Mouse (Mus musculus) small intestine, adult 2 months (tissue): ENCODE measurements around the gene Robo1. TPM values are rescaled to one million over a fixed set of nuclear protein-coding genes. Genes with fewer than 3 reads are reported as not detected.
"Not testable (repeated sequence)": the region's sequence is repeated elsewhere in the genome, so short reads cannot be mapped to it uniquely, and the experiment has no call there.

Experiments used
- H3K27ac ChIP-seq: fragments of 200-500 bp; 2 replicates; pipeline ENCODE4 v1.5.1; 2012; ENCODE audit warnings: low read depth, low read length, control low read depth, inconsistent platforms; ENCODE audit not compliant: insufficient read depth
- H3K27me3 ChIP-seq: fragments of 200-500 bp; 2 replicates; pipeline ENCODE4 v1.6.1; 2012; ENCODE audit warnings: mild to moderate bottlenecking, moderate library complexity, low read length, inconsistent platforms; ENCODE audit not compliant: control insufficient read depth, insufficient read depth
- H3K36me3 ChIP-seq: fragments of 200-500 bp; 2 replicates; pipeline ENCODE4 v1.6.1; 2012; ENCODE audit warnings: mild to moderate bottlenecking, low read length, control low read depth, inconsistent platforms; ENCODE audit not compliant: control insufficient read depth, insufficient read depth
- H3K4me1 ChIP-seq: fragments of 200-500 bp; 2 replicates; pipeline ENCODE4 v1.6.1; 2012; ENCODE audit warnings: low read length, inconsistent platforms, mixed read lengths; ENCODE audit not compliant: control insufficient read depth, insufficient read depth, insufficient read length
- H3K4me3 ChIP-seq: fragments of 200-500 bp; 2 replicates; pipeline ENCODE4 v1.5.1; 2012; ENCODE audit warnings: low read depth, mild to moderate bottlenecking, control low read depth, inconsistent platforms, low read length, moderate library complexity
- CTCF ChIP-seq: fragments of 200-500 bp; IDR thresholded peaks from 2 replicates; pipeline ENCODE4 v1.5.1; 2012; ENCODE audit warnings: low read depth, mild to moderate bottlenecking, control low read depth, inconsistent platforms, low read length, moderate library complexity, mixed read lengths; ENCODE audit not compliant: insufficient replicate concordance, insufficient read length; ENCODE audit errors: extremely low read depth
- POLR2A ChIP-seq: fragments of 200-500 bp; IDR thresholded peaks from 2 replicates; pipeline ENCODE4 v1.6.1; 2012; ENCODE audit warnings: low read depth, mild to moderate bottlenecking, control low read depth, inconsistent platforms, low read length, moderate library complexity
- WGBS: fragments of 180-500 bp; shearing (Covaris S2); methylation state at CpG from one replicate; pipeline ENCODE4 v1.1.7; 2018; 5-methylcytosine and 5-hydroxymethylcytosine counted together
- polyA plus RNA-seq: library from polyadenylated mRNA; depleted of rRNA; stranded (reverse); fragments of >200 nt; gene quantifications from 2 replicates; pipeline ENCODE4 v1.2.3, GENCODE M21; 2012

Robo1 gene
- polyA plus RNA-seq, 1 experiment: 0.81 TPM

GRCm38 (mm10) chr16:72533900-72534571 lies 225.9 kb downstream of the Robo1 start:
- Histone ChIP-seq H3K27ac (no peak overlapping the region), H3K36me3 (no peaks in the 10 kb centered on the region), H3K27me3 (no peaks in the 10 kb centered on the region), H3K4me1 (no peaks in the 10 kb centered on the region), H3K4me3 (no peak overlapping the region)
- WGBS: 87% methylated on average over 4 of the region's 4 CpGs
- TF ChIP-seq CTCF: no peak
- no peak for TF ChIP-seq POLR2A

GRCm38 (mm10) chr16:72538171-72538570 lies 230.1 kb downstream of the Robo1 start:
- no peak overlapping the region for H3K27ac ChIP-seq
- 69% methylated on average over 3 of the region's 3 CpGs for WGBS
- H3K4me3 ChIP-seq: no peak overlapping the region
- H3K27me3 ChIP-seq: no peaks in the 10 kb centered on the region
- no peaks in the 10 kb centered on the region for H3K36me3 ChIP-seq
- no peaks in the 10 kb centered on the region for H3K4me1 ChIP-seq
- TF ChIP-seq CTCF (no peak), POLR2A (no peak)

- H3K36me3 ChIP-seq: no peaks in the 10 kb centered on the region
- H3K4me3 ChIP-seq: no peak overlapping the region
- no peaks in the 10 kb centered on the region for H3K4me1 ChIP-seq
- H3K27me3 ChIP-seq: no peaks in the 10 kb centered on the region
- 31% methylated on average over 3 of the region's 3 CpGs for WGBS
- H3K27ac ChIP-seq: no peak overlapping the region
- TF ChIP-seq POLR2A: no peak
- no peak for TF ChIP-seq CTCF
Observed at GRCm38 (mm10) chr16:72543928-72544327, 235.8 kb downstream of the Robo1 start.

- H3K27ac ChIP-seq: no peak overlapping the region
- no peaks in the 10 kb centered on the region for H3K27me3 ChIP-seq
- 80% methylated on average over 2 of the region's 2 CpGs for WGBS
- no peak for TF ChIP-seq POLR2A
- H3K36me3 ChIP-seq: no peaks in the 10 kb centered on the region
- no peak overlapping the region for H3K4me3 ChIP-seq
- H3K4me1 ChIP-seq: no peaks in the 10 kb centered on the region
Observed at GRCm38 (mm10) chr16:72544950-72545349, 236.8 kb downstream of the Robo1 start.

GRCm38 (mm10) chr16:72551672-72552243 lies 243.7 kb downstream of the Robo1 start:
- Histone ChIP-seq H3K36me3 (no peaks in the 10 kb centered on the region), H3K27ac (no peak overlapping the region), H3K4me3 (no peak overlapping the region), H3K27me3 (no peaks in the 10 kb centered on the region), H3K4me1 (no peaks in the 10 kb centered on the region)
- TF ChIP-seq CTCF (no peak), POLR2A (no peak)
- WGBS: 75% methylated on average over 8 of the region's 8 CpGs

GRCm38 (mm10) chr16:72553713-72554112 lies 245.6 kb downstream of the Robo1 start:
- 65% methylated on average over 5 of the region's 5 CpGs for WGBS
- no peaks in the 10 kb centered on the region for H3K4me1 ChIP-seq
- TF ChIP-seq CTCF: no peak
- TF ChIP-seq POLR2A: no peak
- H3K4me3 ChIP-seq: no peak overlapping the region
- H3K27ac ChIP-seq: no peak overlapping the region
- H3K36me3 ChIP-seq: no peaks in the 10 kb centered on the region
- H3K27me3 ChIP-seq: no peaks in the 10 kb centered on the region

- H3K27ac ChIP-seq, H3K27me3 ChIP-seq, H3K4me3 ChIP-seq, H3K4me1 ChIP-seq, H3K36me3 ChIP-seq: not testable (repeated sequence)
- 42% methylated on average over 2 of the region's 2 CpGs for WGBS
Observed at GRCm38 (mm10) chr16:72562149-72562548, 254.0 kb downstream of the Robo1 start.
